Mouse (Mus musculus) liver, adult 2 months (tissue): ENCODE data around the gene Cdc42ep2.

Experiments used
- CTCF ChIP-seq: fragments of 200-500 bp; IDR thresholded peaks from 2 replicates; pipeline ENCODE4 v1.5.1; 2011; ENCODE audit warnings: low read depth, low read length, control low read depth
- POLR2A ChIP-seq: fragments of 200-500 bp; IDR thresholded peaks from 2 replicates; pipeline ENCODE4 v1.6.1; 2011; ENCODE audit warnings: low read length, control low read depth; ENCODE audit not compliant: insufficient read depth; ENCODE audit errors: extremely low read depth

DNA sequence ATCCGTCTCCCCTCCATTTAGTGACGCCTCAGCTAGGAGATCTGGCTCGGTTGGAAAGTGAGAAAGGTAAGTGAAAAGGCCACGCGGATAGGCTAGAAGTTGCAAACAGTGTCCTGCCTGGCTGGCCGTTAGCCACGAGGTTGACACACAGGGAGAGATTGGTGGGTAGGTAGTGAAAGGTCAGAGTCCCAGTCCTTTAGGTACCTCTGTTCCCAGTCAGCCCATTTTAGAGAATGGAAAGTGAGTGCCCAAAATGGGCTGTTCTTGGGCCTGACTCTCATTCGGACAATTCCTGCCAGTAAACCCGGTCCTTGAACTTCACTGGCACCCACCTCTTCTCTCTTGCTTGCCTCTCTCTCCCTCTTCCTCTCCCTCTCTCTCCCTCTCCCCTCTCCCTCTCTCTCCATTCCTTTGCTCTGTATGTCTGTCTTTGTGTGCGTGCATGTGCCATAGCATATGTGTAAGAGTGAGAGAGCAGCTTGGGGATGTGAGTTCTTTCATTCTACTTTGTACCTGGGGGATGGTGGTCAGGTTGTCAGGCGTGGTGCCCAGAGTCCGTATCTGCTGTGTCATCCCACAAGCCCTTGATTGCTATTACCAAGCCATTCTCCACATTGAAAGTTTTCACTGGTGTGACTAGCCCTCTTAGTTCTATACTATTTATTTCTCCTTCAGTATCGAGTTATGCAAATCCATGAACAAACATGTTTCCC is 11.5 kb downstream of the Cdc42ep2 start, which contains the start of gene Dpf2:
- no peak for TF ChIP-seq POLR2A
- TF ChIP-seq CTCF: no peak
